Mouse (Mus musculus) midbrain, embryonic 14.5 days (tissue): ENCODE measurements around the gene Bdh1. TPM values are rescaled to one million over a fixed set of nuclear protein-coding genes. Genes with fewer than 3 reads are reported as not detected.

Source experiments
- ATAC-seq: fragments of 200-750 bp; cut with Nextera tagmentation; 2 replicates; pipeline ENCODE4 v1.8.0; 2017; ENCODE audit warnings: moderate number of reproducible peaks, moderate library complexity; ENCODE audit not compliant: low FRiP score, low TSS enrichment
- DNase-seq: peaks from one replicate; pipeline ENCODE4 v3.0.0-alpha.2; 2015
- H3K27ac ChIP-seq: fragments of 300-500 bp; sonication (generic); replicated peaks from 2 replicates; pipeline ENCODE4 v1.5.1; 2014; ENCODE audit warnings: mild to moderate bottlenecking, low read depth, low read length, moderate library complexity
- H3K27me3 ChIP-seq: fragments of 300-500 bp; sonication (generic); 2 replicates; pipeline ENCODE4 v1.6.1; 2014; ENCODE audit warnings: low read length, control low read depth, mixed read lengths; ENCODE audit not compliant: control insufficient read depth, insufficient read depth
- H3K36me3 ChIP-seq: fragments of 300-500 bp; sonication (generic); 2 replicates; pipeline ENCODE4 v1.6.1; 2014; ENCODE audit warnings: low read length, control low read depth; ENCODE audit not compliant: control insufficient read depth, insufficient read depth
- H3K4me1 ChIP-seq: fragments of 300-500 bp; sonication (generic); 2 replicates; pipeline ENCODE4 v1.6.1; 2014; ENCODE audit warnings: mild to moderate bottlenecking, antibody characterized with exemption, low read length, control low read depth; ENCODE audit not compliant: control insufficient read depth, insufficient read depth
- H3K4me2 ChIP-seq: fragments of 300-500 bp; sonication (generic); 2 replicates; pipeline ENCODE4 v1.6.1; 2014; ENCODE audit warnings: mild to moderate bottlenecking, low read length, moderate library complexity
- H3K4me3 ChIP-seq: fragments of 300-500 bp; sonication (generic); replicated peaks from 2 replicates; pipeline ENCODE4 v1.5.1; 2014; ENCODE audit warnings: low read depth, low read length
- H3K9ac ChIP-seq: fragments of 300-500 bp; sonication (generic); replicated peaks from 2 replicates; pipeline ENCODE4 v1.6.1; 2014; ENCODE audit warnings: mild to moderate bottlenecking, low read length, moderate library complexity
- H3K9me3 ChIP-seq: fragments of 300-500 bp; sonication (generic); 2 replicates; pipeline ENCODE4 v1.6.1; 2016; ENCODE audit warnings: low read length, control low read depth, mixed read lengths; ENCODE audit not compliant: control insufficient read depth
- WGBS: fragments of 180-500 bp; shearing (Covaris S2); extraction: QIAGEN DNeasy Blood & Tissue Kit; methylation state at CpG from one replicate; pipeline ENCODE4 v1.1.7; 2014; 5-methylcytosine and 5-hydroxymethylcytosine counted together
- polyA plus RNA-seq: library from polyadenylated mRNA; unstranded; fragments of >200 nt; fragmentation: Nextera tagmentation; extraction: Ambion mirVana; gene quantifications from 2 replicates; pipeline ENCODE4 v1.2.1, GENCODE M21; 2014

The Bdh1 gene
- polyA plus RNA-seq, 1 experiment from 2014 or later = 76.5 TPM

- H3K9me3 ChIP-seq = no peaks in the 10 kb centered on the region
- ATAC-seq = no peak
Observed at GRCm38 (mm10) chr16:31498336-31498735, 76.3 kb downstream of the Bdh1 start.

GRCm38 (mm10) chr16:31499021-31499420, 76.9 kb downstream of the Bdh1 start:
- ATAC-seq (no peak), DNase-seq (no peak)
- WGBS = 95% methylated on average over 6 of the region's 6 CpGs
- H3K27me3 ChIP-seq = no peaks in the 10 kb centered on the region
- H3K9me3 ChIP-seq = no peaks in the 10 kb centered on the region
- no peak overlapping the region for H3K4me2 ChIP-seq
- no peak overlapping the region for H3K27ac ChIP-seq
- H3K9ac ChIP-seq = no peak overlapping the region
- H3K4me3 ChIP-seq = no peak overlapping the region
- no peaks in the 10 kb centered on the region for H3K36me3 ChIP-seq
- H3K4me1 ChIP-seq = peaks cover 31% of the 10 kb centered on the region

More at GRCm38 (mm10) chr16:31498336-31498735, 76.3 kb downstream of the Bdh1 start:
- 83% methylated on average over 4 of the region's 4 CpGs for WGBS
- Histone ChIP-seq H3K36me3 (no peaks in the 10 kb centered on the region), H3K4me2 (no peak overlapping the region), H3K27me3 (no peaks in the 10 kb centered on the region), H3K27ac (no peak overlapping the region), H3K4me1 (peaks cover 37% of the 10 kb centered on the region), H3K9ac (no peak overlapping the region), H3K4me3 (no peak overlapping the region)
- no peak for DNase-seq

GRCm38 (mm10) chr16:31499681-31500310, 77.7 kb downstream of the Bdh1 start:
- Histone ChIP-seq H3K4me2 (no peak overlapping the region), H3K27ac (peak overlapping the region; percentile 78), H3K36me3 (no peaks in the 10 kb centered on the region), H3K9ac (no peak overlapping the region; the same call in 1 of the 2 replicates), H3K4me1 (peaks cover 31% of the 10 kb centered on the region), H3K9me3 (no peaks in the 10 kb centered on the region), H3K27me3 (no peaks in the 10 kb centered on the region), H3K4me3 (no peak overlapping the region)
- WGBS = 54% methylated on average over 11 of the region's 11 CpGs
- ATAC-seq (no peak), DNase-seq (no peak)

GRCm38 (mm10) chr16:31500532-31500931, 78.5 kb downstream of the Bdh1 start:
- DNase-seq = no peak
- no peak for ATAC-seq
- no peaks in the 10 kb centered on the region for H3K36me3 ChIP-seq
- WGBS = 82% methylated on average over 3 of the region's 3 CpGs
- no peak overlapping the region for H3K4me3 ChIP-seq
- no peaks in the 10 kb centered on the region for H3K27me3 ChIP-seq
- H3K27ac ChIP-seq = no peak overlapping the region
- no peak overlapping the region for H3K4me2 ChIP-seq
- no peak overlapping the region for H3K9ac ChIP-seq
- H3K4me1 ChIP-seq = peaks cover 25% of the 10 kb centered on the region
- H3K9me3 ChIP-seq = no peaks in the 10 kb centered on the region

GRCm38 (mm10) chr16:31500969-31501750, 79.1 kb downstream of the Bdh1 start:
- peaks cover 24% of the 10 kb centered on the region for H3K4me1 ChIP-seq
- H3K27ac ChIP-seq = peak overlapping the region; percentile 61; the same call in 1 of the 2 replicates
- no peaks in the 10 kb centered on the region for H3K36me3 ChIP-seq
- 0 out of 2 replicates have a peak, but pooled peaks have one; percentile 25 for ATAC-seq
- 63% methylated on average over 14 of the region's 14 CpGs for WGBS
- H3K9ac ChIP-seq = no peak overlapping the region
- H3K9me3 ChIP-seq = no peaks in the 10 kb centered on the region
- no peaks in the 10 kb centered on the region for H3K27me3 ChIP-seq
- H3K4me3 ChIP-seq = no peak overlapping the region
- H3K4me2 ChIP-seq = no peak overlapping the region
- no peak for DNase-seq

GRCm38 (mm10) chr16:31501751-31502365, 79.8 kb downstream of the Bdh1 start:
- H3K4me1 ChIP-seq = peaks cover 24% of the 10 kb centered on the region
- H3K4me3 ChIP-seq = no peak overlapping the region
- peak; percentile 57 for DNase-seq
- no peak overlapping the region for H3K4me2 ChIP-seq
- H3K9ac ChIP-seq = peak overlapping the region; percentile 32; the same call in 1 of the 2 replicates
- H3K9me3 ChIP-seq = no peaks in the 10 kb centered on the region
- H3K36me3 ChIP-seq = no peaks in the 10 kb centered on the region
- ATAC-seq = peak; percentile 20; the same call in 1 of the 2 replicates
- no peaks in the 10 kb centered on the region for H3K27me3 ChIP-seq
- WGBS = 36% methylated on average over 14 of the region's 14 CpGs
- H3K27ac ChIP-seq = peak overlapping the region; percentile 61; the same call in 1 of the 2 replicates

- no peak for ATAC-seq
Observed at GRCm38 (mm10) chr16:31506665-31507456, 84.8 kb downstream of the Bdh1 start.

GRCm38 (mm10) chr16:31507457-31507755, 85.3 kb downstream of the Bdh1 start:
- no peak overlapping the region for H3K4me2 ChIP-seq
- H3K9me3 ChIP-seq = no peaks in the 10 kb centered on the region
- H3K27me3 ChIP-seq = no peaks in the 10 kb centered on the region
- no peak for ATAC-seq
- H3K4me3 ChIP-seq = no peak overlapping the region
- H3K4me1 ChIP-seq = peaks cover 21% of the 10 kb centered on the region
- H3K27ac ChIP-seq = no peak overlapping the region
- DNase-seq = no peak
- H3K36me3 ChIP-seq = no peaks in the 10 kb centered on the region
- WGBS = 30% methylated on average over 6 of the region's 6 CpGs
- no peak overlapping the region for H3K9ac ChIP-seq

More at GRCm38 (mm10) chr16:31506665-31507456, 84.8 kb downstream of the Bdh1 start:
- WGBS = 48% methylated on average over 10 of the region's 10 CpGs
- H3K9me3 ChIP-seq = no peaks in the 10 kb centered on the region
- no peak overlapping the region for H3K9ac ChIP-seq
- no peak overlapping the region for H3K4me3 ChIP-seq
- peaks cover 25% of the 10 kb centered on the region for H3K4me1 ChIP-seq
- H3K27ac ChIP-seq = no peak overlapping the region
- no peak overlapping the region for H3K4me2 ChIP-seq
- no peak for DNase-seq
- no peaks in the 10 kb centered on the region for H3K36me3 ChIP-seq
- no peaks in the 10 kb centered on the region for H3K27me3 ChIP-seq
